Mouse (Mus musculus): Measurements from ENCODE around the gene Zfp791. TPM values are rescaled to one million over a fixed set of nuclear protein-coding genes. Genes with fewer than 3 reads are reported as not detected.
A peak's percentile ranks its signal among the peaks of the same experiment; 100 is the strongest.
"Not testable (repeated sequence)": the region's sequence is repeated elsewhere in the genome, so short reads cannot be mapped to it uniquely, and the experiment has no call there.

Gene Zfp791
- total RNA-seq, 2 experiments from 2014 or later: 6.7 to 7.2 TPM

GRCm38 (mm10) chr8:85083108-85083813, 39.6 kb downstream of the Zfp791 start, which contains the start of gene Man2b1:
Gene Man2b1, plus strand, starts transcription at chr8:85083270.
- peak; percentile 84 to 92 for DNase-seq (ENCODE audit: low spot score in 2 of 2)

DNA sequence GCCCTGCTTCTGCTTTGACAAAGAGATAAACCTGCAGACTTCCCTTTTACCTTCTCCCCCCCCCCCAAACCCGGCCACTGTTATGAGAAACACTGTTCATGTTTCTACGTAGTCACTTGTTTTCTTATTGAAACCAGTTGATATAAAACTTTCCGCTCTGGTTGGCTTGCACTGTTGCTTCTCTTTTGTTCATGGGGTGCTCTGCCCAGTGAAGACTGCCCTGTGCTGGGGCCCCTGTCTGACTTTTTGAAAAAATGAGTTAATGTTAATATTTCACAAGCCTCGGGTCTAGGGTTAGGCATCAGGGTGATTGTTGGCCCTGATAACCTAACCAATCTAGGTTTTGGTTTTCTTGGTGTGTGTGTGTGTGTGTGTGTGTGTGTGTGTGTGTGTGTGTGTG, 40.7 kb downstream of the Zfp791 start:
- not testable (repeated sequence) for DNase-seq (ENCODE audit: low spot score in 2 of 2)

DNA sequence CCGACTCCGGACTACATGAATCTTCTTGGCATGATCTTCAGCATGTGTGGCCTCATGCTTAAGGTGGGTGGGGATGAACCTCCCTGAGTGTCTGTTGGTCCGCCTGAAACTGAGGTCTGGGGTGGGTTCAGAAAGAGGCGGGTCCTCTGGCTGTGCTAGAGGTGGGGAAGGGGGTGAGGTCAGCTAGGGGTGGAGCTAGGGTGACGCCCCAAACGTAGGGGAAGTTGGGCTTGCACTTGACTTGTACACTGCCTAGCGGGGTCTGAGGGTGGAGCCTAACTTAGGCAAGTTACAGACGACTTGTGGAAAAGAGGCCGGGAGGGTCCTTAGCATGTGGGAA, 41.7 kb downstream of the Zfp791 start, which contains the start of gene Wdr83:
Wdr83 (minus strand) TSS at position 91 of the 340 bp plus-strand sequence.
- DNase-seq (ENCODE audit: low spot score in 2 of 2): no peak

GRCm38 (mm10) chr8:85080532-85081215, 42.2 kb downstream of the Zfp791 start, which contains the start of gene Wdr83os:
Gene Wdr83os, plus strand, starts transcription at chr8:85080740.
- DNase-seq (ENCODE audit: low spot score in 2 of 2): peak in 1 of 2 experiments; percentile 67

- DNase-seq (ENCODE audit: low spot score in 2 of 2): no peak
These were observed 42.7 kb downstream of the Zfp791 start for GRCm38 (mm10) chr8:85080214-85080531.

DNA sequence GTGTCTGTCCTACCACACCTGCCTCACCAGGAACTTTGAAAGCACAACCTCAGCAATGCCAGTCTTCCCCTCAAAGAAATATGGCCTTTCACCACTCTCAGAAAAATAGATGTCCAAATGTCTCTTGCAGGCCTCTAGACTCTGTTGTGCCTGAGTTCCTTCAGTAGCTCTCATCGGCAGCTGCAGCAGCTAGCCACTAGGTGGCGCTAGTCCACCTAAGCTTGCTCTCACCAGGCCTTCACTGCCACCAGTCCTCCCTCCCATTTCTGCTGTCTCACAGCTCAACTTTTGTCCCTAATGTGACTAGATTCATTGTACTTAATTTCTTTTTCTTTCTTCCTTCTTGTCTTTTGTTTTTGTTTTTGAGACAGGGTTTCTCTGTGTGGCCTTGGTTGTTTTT, 45.9 kb downstream of the Zfp791 start:
- DNase-seq (ENCODE audit: low spot score in 2 of 2): peak; percentile 75 to 91

GRCm38 (mm10) chr8:85076001-85076400, 46.9 kb downstream of the Zfp791 start:
- DNase-seq (ENCODE audit: low spot score in 2 of 2): no peak

GRCm38 (mm10) chr8:85074617-85075016, 48.3 kb downstream of the Zfp791 start:
- DNase-seq (ENCODE audit: low spot score in 2 of 2): no peak

DNA sequence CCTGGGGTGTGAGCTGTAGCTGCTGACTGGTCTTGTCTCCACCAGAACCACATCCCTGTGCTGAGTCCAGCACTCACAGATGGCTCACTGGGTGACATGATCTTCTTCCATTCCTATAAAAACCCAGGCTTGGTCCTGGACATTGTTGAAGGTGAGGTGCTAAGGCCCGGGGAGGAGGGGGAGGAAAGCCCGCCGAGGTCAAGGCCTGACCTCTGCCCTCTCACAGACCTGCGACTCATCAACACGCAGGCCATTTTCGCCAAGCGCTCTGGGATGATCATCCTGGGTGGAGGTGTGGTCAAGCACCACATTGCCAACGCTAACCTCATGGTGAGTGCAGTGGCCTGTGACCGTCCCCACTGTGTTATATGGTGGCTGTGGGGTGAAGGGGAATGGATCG, 48.7 kb downstream of the Zfp791 start:
- DNase-seq (ENCODE audit: low spot score in 2 of 2): no peak

GRCm38 (mm10) chr8:85073041-85073612, 49.8 kb downstream of the Zfp791 start:
- DNase-seq (ENCODE audit: low spot score in 2 of 2): no peak

DNA sequence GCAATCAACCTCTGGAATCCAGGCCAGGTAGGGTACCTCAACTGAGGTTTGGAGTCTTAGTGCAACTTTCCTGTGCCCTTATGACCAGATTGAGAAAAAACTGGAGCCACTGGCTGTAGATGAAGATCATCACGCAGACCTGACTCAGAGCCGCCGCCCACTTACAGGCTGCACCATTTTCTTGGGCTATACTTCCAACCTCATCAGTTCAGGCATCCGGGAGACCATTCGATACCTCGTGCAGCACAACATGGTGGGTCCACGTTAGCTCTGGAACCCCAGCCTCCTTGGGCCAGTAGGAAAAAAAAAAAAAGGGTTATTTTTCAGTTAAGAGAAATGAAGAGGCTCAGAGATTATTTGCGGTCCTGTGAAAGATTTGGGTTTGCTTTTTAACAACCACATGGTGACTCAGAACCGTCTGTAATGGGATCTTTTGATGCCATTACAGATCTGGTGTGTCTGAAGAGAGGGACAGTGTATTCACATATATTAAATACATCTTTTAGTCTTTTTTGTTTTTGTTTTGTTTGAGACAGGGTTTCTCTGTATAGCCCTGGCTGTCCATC, 50.4 kb downstream of the Zfp791 start:
- DNase-seq (ENCODE audit: low spot score in 2 of 2): no peak

DNA sequence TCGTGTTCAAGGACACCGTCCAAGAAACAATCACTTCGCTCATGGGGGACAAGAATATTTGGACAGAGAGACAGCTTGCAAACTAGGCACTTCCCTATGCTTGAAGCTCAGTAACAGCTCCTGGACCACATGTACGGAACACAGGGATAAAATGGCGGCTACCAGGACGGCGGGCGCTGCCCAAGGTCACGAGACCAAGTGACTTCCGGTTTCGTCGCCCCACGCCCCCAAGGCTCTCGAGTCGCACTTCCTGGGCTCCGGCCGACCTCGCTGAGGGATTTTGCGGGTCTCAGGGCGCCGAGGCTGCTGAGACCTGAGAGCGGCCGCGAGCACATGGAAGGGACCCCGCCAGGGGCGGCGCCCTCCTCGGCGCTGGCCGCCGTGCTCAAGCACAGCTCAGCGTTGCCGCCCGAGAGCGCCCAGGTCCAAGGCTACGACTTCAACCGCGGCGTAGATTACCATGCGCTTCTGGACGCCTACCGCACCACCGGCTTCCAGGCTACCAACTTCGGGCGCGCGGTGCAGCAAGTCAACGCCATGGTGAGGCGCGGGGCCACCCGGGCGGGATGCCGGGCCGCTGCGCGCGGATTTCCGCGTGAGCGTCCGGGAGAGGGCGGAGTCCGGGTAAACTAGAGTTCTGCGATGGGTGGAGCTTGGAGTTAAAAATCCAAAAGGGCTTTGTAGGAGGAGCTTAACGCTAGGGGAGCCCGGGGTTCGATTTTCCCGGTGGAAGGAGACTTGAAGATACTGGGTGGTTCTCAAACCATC, 51.2 kb downstream of the Zfp791 start, which contains the start of gene Dhps:
Dhps (plus strand) TSS at position 244 of the 768 bp plus-strand sequence.
- peak; percentile 86 to 96 for DNase-seq (ENCODE audit: low spot score in 2 of 2)

DNA sequence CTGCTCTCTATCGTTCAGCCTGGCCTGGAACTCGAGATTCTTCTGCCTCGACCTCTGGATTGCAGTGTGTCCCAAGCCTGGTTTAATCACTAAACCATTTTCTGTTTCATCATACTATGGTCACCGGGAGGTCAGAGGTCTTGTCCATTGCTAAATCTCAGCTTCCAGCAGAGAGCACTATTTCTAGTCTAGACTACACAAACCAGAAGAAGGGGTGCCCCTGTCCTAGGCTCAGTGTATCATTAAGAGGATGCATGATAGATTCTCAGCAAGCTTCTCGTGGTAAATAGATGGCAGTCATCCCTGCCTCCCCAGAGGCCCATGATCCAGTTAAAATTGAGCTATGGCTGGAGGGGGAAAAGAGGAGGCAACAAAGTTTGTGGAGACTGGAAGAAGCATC, 51.9 kb downstream of the Zfp791 start:
- no peak for DNase-seq (ENCODE audit: low spot score in 2 of 2)

DNA sequence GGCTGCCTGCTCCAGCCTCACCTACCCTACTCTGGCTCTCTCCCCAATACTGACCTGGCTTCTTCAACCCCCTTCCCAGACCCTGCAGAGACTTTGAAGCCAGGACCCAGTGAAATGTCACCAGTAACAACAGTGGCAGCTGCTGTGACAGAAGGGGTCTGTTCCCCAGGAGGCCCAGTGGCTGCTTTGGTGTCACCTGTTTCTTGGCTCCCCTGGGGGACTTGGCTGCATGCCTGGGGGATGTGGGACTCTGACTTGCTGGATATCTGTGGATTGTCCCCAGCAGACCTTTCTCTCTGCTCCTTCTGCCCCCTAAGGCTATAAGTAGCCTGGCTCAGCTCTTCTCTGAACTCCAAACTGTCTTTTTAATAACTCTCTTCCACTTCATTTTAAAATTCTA, 54.9 kb downstream of the Zfp791 start, which contains the start of gene Gm5741:
Gm5741 (minus strand) TSS at position 1 of the 400 bp plus-strand sequence.
- DNase-seq (ENCODE audit: low spot score in 2 of 2): no peak

DNA sequence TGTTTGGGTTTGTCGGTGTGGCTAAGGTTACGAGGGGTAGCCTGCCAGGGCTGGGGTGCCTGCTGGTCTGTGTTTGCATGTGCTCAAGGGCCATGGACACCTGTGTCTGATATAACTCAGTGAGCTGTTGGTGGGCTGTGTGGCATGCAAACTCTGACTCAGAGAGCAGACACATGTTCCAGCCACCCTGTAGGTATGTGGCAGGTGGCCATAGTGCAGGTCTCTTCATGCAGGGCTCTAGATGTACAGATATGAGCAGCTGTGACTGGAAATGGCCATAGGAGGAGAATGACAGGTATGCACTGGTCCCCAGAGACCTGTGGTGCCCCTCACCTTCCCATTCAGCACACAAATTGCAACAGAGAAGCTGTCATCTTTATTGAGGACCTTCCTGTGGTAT, 55.7 kb downstream of the Zfp791 start:
- DNase-seq (ENCODE audit: low spot score in 2 of 2): no peak

- no peak for DNase-seq (ENCODE audit: low spot score in 2 of 2)
These were observed 57.7 kb downstream of the Zfp791 start for GRCm38 (mm10) chr8:85065213-85065612.

DNA sequence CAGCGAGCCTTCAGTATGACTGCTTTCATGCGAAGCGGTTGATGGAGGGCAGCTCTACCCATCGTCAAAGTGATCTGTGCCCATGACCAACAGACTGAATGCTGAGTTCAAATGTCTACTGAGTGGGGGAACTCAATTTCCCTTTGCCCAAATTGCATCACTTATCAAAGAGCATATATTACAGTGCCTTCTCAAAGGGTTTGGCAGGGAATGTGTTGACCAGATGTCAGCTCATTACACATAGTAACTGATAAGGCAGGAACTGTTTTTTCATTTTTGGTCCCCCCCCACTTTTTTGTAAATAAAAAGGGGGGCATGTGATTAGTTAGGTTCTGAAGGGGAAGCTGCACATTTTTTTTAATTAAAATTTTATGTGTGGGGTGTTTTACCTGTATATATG, 60.3 kb downstream of the Zfp791 start:
- DNase-seq (ENCODE audit: low spot score in 2 of 2): no peak

DNA sequence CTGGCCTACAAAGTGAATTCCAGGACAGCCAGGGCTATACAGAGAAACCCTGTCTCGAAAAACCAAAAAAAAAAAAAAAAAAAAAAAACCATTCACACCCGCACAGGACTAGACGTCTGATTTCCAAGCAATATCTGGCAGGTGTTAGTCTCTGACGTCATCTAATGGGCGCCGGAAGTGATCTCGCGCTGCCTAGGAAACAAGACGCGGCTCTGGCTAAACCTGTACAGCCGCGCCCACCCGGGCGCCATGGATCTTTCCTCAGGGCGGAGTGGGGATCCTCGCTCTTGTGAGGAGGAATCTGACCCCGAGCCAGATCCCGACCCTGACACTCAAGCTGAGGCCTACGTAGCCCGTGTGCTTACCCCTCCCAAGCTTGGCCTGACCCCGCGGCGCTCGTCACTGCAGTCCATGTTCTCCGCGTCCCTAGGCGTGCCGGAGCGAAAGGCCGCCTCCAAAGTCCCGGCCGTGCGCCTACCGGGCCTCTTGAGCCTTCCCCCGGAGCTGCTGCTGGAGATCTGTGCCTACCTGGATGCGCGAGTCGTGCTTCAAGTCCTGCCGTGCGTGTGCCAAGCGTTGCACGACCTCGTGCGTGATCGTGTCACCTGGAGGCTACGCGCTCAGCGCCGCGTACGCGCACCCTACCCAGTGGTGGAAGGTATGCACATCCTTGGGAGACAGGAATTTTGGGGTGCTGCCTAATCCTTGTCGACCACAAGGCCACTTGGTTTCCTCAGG, 62.8 kb downstream of the Zfp791 start, which contains the start of gene Fbxw9:
Fbxw9 (plus strand) TSS at position 177 of the 738 bp plus-strand sequence.
- DNase-seq (ENCODE audit: low spot score in 2 of 2): peak; percentile 87 to 97
